Mouse (Mus musculus): ENCODE results near the gene Zcchc12.

The Zcchc12 gene

DNA sequence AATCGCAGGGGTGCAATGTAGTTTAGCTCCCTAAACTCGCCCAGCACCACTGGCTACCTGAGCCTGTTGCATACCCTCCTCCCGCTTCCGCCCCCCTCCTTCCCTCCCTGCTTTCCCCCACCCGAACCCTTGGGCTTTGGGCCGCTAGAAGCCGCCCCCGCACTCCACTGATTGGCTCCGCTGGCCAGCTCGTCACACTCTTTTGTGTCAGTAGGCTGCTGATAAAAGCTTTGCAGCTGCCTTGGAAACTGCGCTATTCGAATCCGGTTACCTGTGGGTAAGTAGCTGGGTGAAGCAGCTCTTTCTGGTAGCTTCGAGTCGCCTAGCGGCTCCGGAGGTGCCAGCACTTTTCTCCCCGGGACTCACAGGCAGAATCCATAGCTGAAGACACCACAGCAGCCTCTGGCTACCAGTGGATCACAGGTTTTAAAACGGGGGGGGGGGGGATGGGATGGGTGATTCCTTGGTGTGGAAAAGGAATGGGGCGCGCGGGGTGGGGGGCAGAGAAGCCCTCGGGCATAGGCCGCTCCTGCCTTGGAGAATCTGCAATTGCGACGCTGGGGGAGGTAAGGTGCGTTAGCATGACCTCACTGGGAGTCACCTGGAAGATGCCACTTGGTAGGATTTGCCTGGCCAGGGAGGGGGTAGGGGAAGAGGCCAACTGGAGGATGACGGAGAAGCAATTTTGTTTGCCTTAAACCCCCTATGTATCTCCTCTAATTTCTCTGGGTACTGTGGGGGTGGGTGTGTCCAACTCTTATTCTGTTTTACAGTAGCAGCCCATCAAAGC lies at the start of gene Zcchc12:
Gene Zcchc12 (plus strand): TSS at position 169 of the 790 bp plus-strand sequence.
- no peak for DNase-seq (ENCODE audit: low read depth, low spot score)

GRCm38 (mm10) chrX:36146746-36147145 lies 49.0 kb upstream of the Zcchc12 start:
- DNase-seq (ENCODE audit: low read depth, low spot score): no peak

DNA sequence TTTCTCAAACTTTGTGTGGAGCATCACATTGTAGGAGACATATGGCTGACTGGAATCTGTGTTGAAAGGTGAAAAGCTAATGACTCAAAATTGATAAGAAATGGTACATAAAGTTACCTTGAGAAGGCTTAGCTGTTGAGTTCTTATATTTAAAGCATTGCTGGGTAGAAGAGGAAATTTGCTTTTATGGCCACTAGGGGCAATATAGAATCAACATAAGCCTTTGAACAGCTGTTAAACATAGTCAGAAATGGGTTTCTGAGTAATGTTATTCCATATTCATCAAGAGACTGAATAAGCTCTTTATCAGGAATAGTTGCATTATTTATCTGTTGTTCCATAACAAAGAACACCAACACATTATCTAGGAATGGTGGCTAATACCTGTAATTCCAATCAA lies 45.6 kb upstream of the Zcchc12 start:
- DNase-seq (ENCODE audit: low read depth, low spot score): no peak

- no peak for DNase-seq (ENCODE audit: low read depth, low spot score)
These were observed 39.0 kb upstream of the Zcchc12 start for GRCm38 (mm10) chrX:36156677-36157076.

GRCm38 (mm10) chrX:36161567-36161966 lies 34.1 kb upstream of the Zcchc12 start:
- DNase-seq (ENCODE audit: low read depth, low spot score): no peak

DNA sequence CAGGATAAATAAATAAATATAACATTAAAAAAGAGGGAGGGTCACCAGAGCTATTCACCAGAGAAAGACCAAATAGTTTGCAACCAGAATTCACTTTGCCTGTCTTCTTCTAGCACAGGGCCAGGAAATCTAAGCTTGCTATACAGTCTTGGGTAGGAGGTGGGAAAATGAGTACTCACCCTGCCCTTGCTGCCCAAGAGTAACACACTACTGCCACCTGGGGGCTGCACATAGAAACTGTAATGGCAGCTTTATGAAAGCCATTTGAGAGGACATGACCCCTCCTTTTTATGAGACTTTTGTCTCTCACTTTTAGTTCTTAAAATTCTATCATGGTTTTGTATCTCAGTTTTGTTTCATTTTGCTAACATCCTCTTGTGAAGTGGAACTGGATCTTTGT lies 12.1 kb upstream of the Zcchc12 start:
- DNase-seq (ENCODE audit: low read depth, low spot score): no peak

GRCm38 (mm10) chrX:36186036-36186435 lies 9.7 kb upstream of the Zcchc12 start:
- no peak for DNase-seq (ENCODE audit: low read depth, low spot score)

DNA sequence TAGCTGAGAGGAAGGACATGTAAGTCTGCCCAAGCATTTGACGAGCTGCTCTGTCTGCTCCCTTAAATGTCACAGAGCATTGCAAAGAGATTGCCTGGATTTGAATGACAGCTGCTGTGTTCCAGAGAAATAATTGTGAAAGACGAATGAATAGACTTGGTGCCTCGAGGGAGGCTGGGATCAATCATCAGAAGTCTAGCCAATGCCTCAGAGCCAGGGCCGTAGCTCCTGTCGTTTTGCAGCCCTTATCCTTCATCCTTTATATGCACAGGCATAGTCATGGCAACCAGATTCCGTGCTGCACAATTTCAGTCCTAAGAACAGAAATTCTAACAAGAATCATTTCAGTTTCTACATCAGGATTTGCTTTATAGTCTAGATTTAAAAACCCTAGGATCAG lies 9.3 kb upstream of the Zcchc12 start:
- DNase-seq (ENCODE audit: low read depth, low spot score): no peak

DNA sequence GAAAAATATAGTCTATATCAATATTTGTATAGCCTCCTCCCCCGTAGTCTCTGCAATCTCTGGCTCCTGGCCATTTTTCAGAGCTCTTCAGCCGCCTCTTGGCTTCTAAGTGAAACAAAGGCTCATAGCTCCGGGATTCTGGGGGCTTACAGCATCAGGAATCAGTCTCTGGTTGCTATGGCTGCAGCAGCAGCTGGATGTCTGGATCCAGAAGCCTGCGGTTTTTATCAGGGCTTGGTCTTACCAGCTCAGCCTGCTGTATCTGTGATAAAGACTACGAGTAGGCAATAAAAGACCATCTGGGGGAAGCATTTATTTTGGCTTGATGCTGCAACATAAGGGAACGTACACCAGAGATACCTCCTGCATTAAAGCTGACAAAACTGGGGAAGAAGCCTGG lies 1.8 kb upstream of the Zcchc12 start:
- no peak for DNase-seq (ENCODE audit: low read depth, low spot score)

GRCm38 (mm10) chrX:36209554-36209953 lies 13.8 kb downstream of the Zcchc12 start:
- DNase-seq (ENCODE audit: low read depth, low spot score): no peak

- DNase-seq (ENCODE audit: low read depth, low spot score): no peak
These were observed 15.5 kb downstream of the Zcchc12 start for GRCm38 (mm10) chrX:36211216-36211615.

DNA sequence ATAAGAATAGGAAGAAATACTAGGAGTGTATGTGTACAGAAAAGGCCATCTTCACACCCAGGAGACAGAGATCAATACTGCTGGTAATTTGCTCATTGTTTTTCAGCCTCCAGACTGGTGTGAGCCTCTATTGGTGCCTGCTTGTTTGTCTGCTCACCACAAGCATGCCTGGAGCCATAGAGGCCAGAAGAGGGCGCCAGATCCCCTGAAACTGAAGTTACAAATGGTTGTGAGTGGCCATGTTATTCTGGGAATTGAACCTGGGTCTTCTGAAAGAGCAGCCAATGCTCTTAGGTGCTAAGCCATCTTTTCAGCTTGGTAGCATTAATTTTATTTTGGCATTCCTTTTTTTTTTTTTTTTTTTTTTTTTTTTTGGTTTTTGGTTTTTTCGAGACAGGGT lies 25.7 kb downstream of the Zcchc12 start:
- DNase-seq (ENCODE audit: low read depth, low spot score): no peak

DNA sequence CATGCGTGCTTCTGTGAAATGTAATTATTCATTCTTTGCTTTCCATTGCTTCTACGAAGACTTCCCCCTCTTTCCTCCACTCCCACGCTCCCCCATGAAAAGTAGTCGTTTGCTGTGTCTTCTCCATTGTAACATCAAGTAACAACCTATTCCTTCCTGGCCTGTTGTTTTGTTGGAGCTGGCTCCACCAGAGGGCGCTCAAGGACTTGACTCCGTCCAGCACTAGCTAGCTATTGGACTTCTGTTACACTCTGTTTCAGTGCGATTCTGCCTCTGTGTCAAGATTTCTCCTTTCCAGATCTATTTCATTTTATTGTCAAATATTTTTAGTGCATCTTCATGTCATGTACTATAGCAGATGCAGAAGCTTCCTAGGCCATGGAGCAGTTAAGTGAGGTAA lies 30.1 kb downstream of the Zcchc12 start:
- no peak for DNase-seq (ENCODE audit: low read depth, low spot score)

GRCm38 (mm10) chrX:36226577-36226976 lies 30.9 kb downstream of the Zcchc12 start:
- no peak for DNase-seq (ENCODE audit: low read depth, low spot score)

GRCm38 (mm10) chrX:36228861-36229260 lies 33.2 kb downstream of the Zcchc12 start:
- no peak for DNase-seq (ENCODE audit: low read depth, low spot score)

DNA sequence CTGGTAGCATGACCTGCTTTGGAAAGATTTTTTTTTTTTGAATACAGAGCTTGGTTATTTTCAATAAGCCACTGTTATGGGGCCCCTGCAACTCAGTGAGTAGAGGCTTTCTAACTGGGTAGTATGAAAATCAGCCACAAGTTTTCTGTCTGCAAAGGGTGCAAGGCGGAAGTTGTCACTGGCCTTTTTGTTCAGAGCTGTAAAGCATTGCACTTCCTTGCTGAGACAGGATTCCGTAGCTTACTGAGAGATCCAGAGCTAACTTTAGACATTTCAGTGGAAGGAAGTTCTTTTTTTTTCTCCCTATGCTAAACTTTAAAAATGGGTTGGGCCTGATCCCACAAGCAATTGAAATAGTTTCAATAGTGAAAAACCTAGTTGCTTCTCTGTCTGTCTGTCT lies 33.6 kb downstream of the Zcchc12 start:
- no peak for DNase-seq (ENCODE audit: low read depth, low spot score)

GRCm38 (mm10) chrX:36235652-36236051 lies 39.9 kb downstream of the Zcchc12 start:
- no peak for DNase-seq (ENCODE audit: low read depth, low spot score)
